Mouse (Mus musculus): Measurements from ENCODE around the gene 4931422A03Rik. TPM values are rescaled to one million over a fixed set of nuclear protein-coding genes. Genes with fewer than 3 reads are reported as not detected.

4931422A03Rik gene
- polyA plus RNA-seq, 1 experiment, result 0.19 TPM

DNA sequence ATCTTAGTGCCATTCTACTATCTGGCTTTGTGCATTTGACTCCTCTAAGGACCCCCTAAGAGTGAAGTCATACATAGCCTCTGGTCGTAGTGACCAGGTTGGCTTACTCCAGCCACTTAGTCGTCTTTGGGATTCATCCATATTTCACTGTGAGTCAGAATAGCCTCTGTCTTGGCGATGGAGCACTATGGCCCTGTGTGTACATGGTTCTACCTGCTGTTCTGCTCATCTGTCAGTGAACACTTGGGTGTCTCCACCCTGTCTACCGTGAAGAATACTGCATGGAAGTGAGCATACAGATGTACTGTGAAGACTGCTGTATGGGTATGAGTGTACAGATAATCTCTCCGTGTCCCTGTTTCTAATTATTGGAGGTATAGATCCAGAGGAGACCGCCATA is 68.6 kb downstream of the 4931422A03Rik start:
- TF ChIP-seq E2F4 (IDR thresholded peaks at IDR 0.05; ENCODE audit: insufficient read depth), result no peak
- TF ChIP-seq CEBPB (IDR thresholded peaks at IDR 0.05; ENCODE audit: insufficient read depth, poor library complexity, severe bottlenecking), result no peak
- TF ChIP-seq USF1 (IDR thresholded peaks at IDR 0.05; ENCODE audit: low read depth), result no peak
- TF ChIP-seq MAX (IDR thresholded peaks at IDR 0.05; ENCODE audit: low read depth), result no peak
- TF ChIP-seq SRF (IDR thresholded peaks at IDR 0.05; ENCODE audit: control insufficient read depth, insufficient read length, low read depth), result no peak
- no peak for TF ChIP-seq MYOD1 (IDR thresholded peaks at IDR 0.05; ENCODE audit: control insufficient read depth in 1 of 3, insufficient read length in 2 of 3, low read depth in 2 of 3)
- no peak for TF ChIP-seq POLR2AphosphoS2 (IDR thresholded peaks at IDR 0.05; ENCODE audit: insufficient read length, low read depth)
- no peak for TF ChIP-seq MYOG (IDR thresholded peaks at IDR 0.05; ENCODE audit: control insufficient read depth in 1 of 3, insufficient read depth in 1 of 3, insufficient read length in 2 of 3, low read depth in 2 of 3)
- no peak for TF ChIP-seq POLR2A (IDR thresholded peaks at IDR 0.05; ENCODE audit: insufficient read length, low read depth)
- TF ChIP-seq TCF3 (IDR thresholded peaks at IDR 0.05; ENCODE audit: insufficient read length, low read depth), result no peak
- no peak for TF ChIP-seq TCF12 (IDR thresholded peaks at IDR 0.05; ENCODE audit: insufficient read depth, poor library complexity, severe bottlenecking)
- no peak for TF ChIP-seq REST (IDR thresholded peaks at IDR 0.05; ENCODE audit: insufficient read depth, insufficient read length)
- Histone ChIP-seq H3K36me3 (ENCODE audit: control insufficient read depth, insufficient read depth) (no peaks in the 10 kb centered on the region), H3K4me2 (ENCODE audit: low read depth) (no peak overlapping the region), H3K4me3 (no peak overlapping the region), H3K79me2 (ENCODE audit: control insufficient read depth, insufficient read depth) (no peaks in the 10 kb centered on the region), H3K27me3 (ENCODE audit: control insufficient read depth, insufficient read depth, insufficient read length) (peaks cover 60% of the 10 kb centered on the region), H3ac (ENCODE audit: control insufficient read depth, insufficient read length) (no peak overlapping the region)

DNA sequence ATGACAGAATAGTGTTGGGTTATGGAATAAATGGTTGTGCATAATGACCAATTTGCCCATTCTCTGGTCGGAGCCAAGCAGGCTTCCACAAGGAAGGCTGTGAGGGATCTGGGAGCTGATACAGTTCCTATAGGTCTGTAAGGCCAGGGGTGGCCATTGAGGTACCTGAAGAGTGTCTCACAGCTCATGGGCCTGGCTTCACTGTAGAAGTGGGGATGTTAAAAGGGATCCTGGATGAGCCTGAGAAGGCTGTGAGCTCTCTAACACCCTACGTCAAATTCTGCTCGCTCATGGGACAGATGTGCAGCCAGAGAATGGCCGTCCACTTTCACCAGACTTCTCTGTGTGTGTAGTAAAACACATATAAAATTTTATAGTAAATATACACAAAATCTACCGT is 69.1 kb downstream of the 4931422A03Rik start:
- Histone ChIP-seq H3K27me3 (ENCODE audit: control insufficient read depth, insufficient read depth, insufficient read length) (peaks cover 63% of the 10 kb centered on the region), H3K79me2 (ENCODE audit: control insufficient read depth, insufficient read depth) (no peaks in the 10 kb centered on the region), H3K4me2 (ENCODE audit: low read depth) (no peak overlapping the region), H3K36me3 (ENCODE audit: control insufficient read depth, insufficient read depth) (no peaks in the 10 kb centered on the region), H3ac (ENCODE audit: control insufficient read depth, insufficient read length) (no peak overlapping the region), H3K4me3 (no peak overlapping the region)
- no peak for TF ChIP-seq POLR2AphosphoS2 (IDR thresholded peaks at IDR 0.05; ENCODE audit: insufficient read length, low read depth)
- no peak for TF ChIP-seq MAX (IDR thresholded peaks at IDR 0.05; ENCODE audit: low read depth)
- no peak for TF ChIP-seq CEBPB (IDR thresholded peaks at IDR 0.05; ENCODE audit: insufficient read depth, poor library complexity, severe bottlenecking)
- no peak for TF ChIP-seq REST (IDR thresholded peaks at IDR 0.05; ENCODE audit: insufficient read depth, insufficient read length)
- TF ChIP-seq SRF (IDR thresholded peaks at IDR 0.05; ENCODE audit: control insufficient read depth, insufficient read length, low read depth), result no peak
- no peak for TF ChIP-seq POLR2A (IDR thresholded peaks at IDR 0.05; ENCODE audit: insufficient read length, low read depth)
- TF ChIP-seq TCF12 (IDR thresholded peaks at IDR 0.05; ENCODE audit: insufficient read depth, poor library complexity, severe bottlenecking), result no peak
- no peak for TF ChIP-seq MYOG (IDR thresholded peaks at IDR 0.05; ENCODE audit: control insufficient read depth in 1 of 3, insufficient read depth in 1 of 3, insufficient read length in 2 of 3, low read depth in 2 of 3)
- no peak for TF ChIP-seq MYOD1 (IDR thresholded peaks at IDR 0.05; ENCODE audit: control insufficient read depth in 1 of 3, insufficient read length in 2 of 3, low read depth in 2 of 3)
- TF ChIP-seq USF1 (IDR thresholded peaks at IDR 0.05; ENCODE audit: low read depth), result no peak
- no peak for TF ChIP-seq E2F4 (IDR thresholded peaks at IDR 0.05; ENCODE audit: insufficient read depth)
- no peak for TF ChIP-seq TCF3 (IDR thresholded peaks at IDR 0.05; ENCODE audit: insufficient read length, low read depth)

DNA sequence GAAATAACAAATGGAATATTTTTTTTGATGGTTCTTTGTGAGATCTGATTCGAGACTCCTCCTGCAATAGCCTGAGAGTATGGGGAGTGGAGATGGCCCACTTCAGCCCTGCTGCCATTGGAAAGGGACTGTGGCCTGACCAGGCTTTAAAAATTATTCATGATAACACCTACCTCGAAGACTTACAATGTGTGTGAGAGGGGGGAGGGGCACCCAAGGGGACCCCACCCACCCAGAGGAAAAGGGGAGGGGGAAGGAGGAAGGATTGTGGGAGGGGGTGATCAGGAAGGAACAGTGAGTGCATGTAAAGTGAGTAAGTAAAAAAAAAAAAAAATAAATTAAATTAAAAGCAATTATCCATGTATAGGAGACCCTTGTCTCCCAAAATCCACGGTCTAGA is 69.5 kb downstream of the 4931422A03Rik start:
- H3K79me2 ChIP-seq (ENCODE audit: control insufficient read depth, insufficient read depth), result no peaks in the 10 kb centered on the region
- no peak overlapping the region for H3K4me3 ChIP-seq
- TF ChIP-seq CEBPB (IDR thresholded peaks at IDR 0.05; ENCODE audit: insufficient read depth, poor library complexity, severe bottlenecking) (no peak), POLR2AphosphoS2 (IDR thresholded peaks at IDR 0.05; ENCODE audit: insufficient read length, low read depth) (no peak), TCF3 (IDR thresholded peaks at IDR 0.05; ENCODE audit: insufficient read length, low read depth) (no peak), MAX (IDR thresholded peaks at IDR 0.05; ENCODE audit: low read depth) (no peak), E2F4 (IDR thresholded peaks at IDR 0.05; ENCODE audit: insufficient read depth) (no peak), POLR2A (IDR thresholded peaks at IDR 0.05; ENCODE audit: insufficient read length, low read depth) (no peak), SRF (IDR thresholded peaks at IDR 0.05; ENCODE audit: control insufficient read depth, insufficient read length, low read depth) (no peak), MYOG (IDR thresholded peaks at IDR 0.05; ENCODE audit: control insufficient read depth in 1 of 3, insufficient read depth in 1 of 3, insufficient read length in 2 of 3, low read depth in 2 of 3) (no peak), MYOD1 (IDR thresholded peaks at IDR 0.05; ENCODE audit: control insufficient read depth in 1 of 3, insufficient read length in 2 of 3, low read depth in 2 of 3) (no peak), TCF12 (IDR thresholded peaks at IDR 0.05; ENCODE audit: insufficient read depth, poor library complexity, severe bottlenecking) (no peak), USF1 (IDR thresholded peaks at IDR 0.05; ENCODE audit: low read depth) (no peak), REST (IDR thresholded peaks at IDR 0.05; ENCODE audit: insufficient read depth, insufficient read length) (no peak)
- H3K4me2 ChIP-seq (ENCODE audit: low read depth), result no peak overlapping the region
- H3ac ChIP-seq (ENCODE audit: control insufficient read depth, insufficient read length), result no peak overlapping the region
- H3K36me3 ChIP-seq (ENCODE audit: control insufficient read depth, insufficient read depth), result no peaks in the 10 kb centered on the region
- peaks cover 67% of the 10 kb centered on the region for H3K27me3 ChIP-seq (ENCODE audit: control insufficient read depth, insufficient read depth, insufficient read length)

DNA sequence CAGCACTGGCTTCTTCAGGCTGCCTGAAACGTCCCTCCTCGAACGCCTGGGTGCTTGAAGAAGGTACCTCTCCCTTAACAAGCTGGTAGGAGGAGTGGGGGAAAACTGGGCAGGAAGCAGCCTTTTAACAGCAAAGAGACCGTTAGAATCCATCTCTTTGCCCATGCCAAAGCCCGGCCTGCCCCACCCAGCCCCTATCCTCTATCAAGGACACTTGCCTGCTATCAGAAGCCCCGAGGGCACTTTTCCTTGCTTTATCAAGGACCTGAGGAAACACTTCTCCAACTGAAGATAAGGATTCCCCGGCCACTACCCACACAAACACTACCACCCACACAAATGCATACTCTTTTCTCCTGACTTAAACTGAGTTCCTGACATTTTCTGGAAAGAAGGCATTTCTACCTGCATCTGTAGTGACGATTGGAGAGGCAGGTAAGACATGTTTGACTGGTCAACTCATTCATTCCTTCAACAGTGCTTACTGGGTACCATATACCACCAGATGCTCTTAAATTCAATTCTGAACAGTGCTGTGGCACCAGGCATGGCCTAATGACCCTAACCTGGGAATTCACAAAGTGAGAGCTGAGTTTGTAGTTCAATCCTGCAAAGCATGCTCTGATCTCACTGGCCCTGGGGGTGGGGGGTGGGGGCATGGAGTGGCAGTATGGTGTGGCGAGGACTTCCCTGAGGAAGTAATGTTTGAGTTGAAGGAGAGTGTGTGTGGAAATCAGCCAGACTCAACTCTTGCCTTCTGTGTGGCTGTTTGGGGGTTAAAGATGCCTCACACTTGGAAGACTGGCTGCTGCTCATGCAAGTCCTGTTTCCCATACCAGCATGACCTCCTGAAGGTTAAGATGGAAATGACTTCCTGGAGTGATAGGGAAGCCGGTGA is 70.3 kb downstream of the 4931422A03Rik start, which contains the start of gene Lmo2:
Gene Lmo2, plus strand, starts transcription at position 338 of the 898 bp plus-strand sequence.
- H3K27me3 ChIP-seq (ENCODE audit: control insufficient read depth, insufficient read depth, insufficient read length), result peaks cover 73% of the 10 kb centered on the region
- no peak within 1 kb of the TSS for H3K4me3 ChIP-seq
- no peaks in the 10 kb centered on the region for H3K36me3 ChIP-seq (ENCODE audit: control insufficient read depth, insufficient read depth)
- TF ChIP-seq SRF (IDR thresholded peaks at IDR 0.05; ENCODE audit: control insufficient read depth, insufficient read length, low read depth) (no peak), E2F4 (IDR thresholded peaks at IDR 0.05; ENCODE audit: insufficient read depth) (no peak), POLR2AphosphoS2 (IDR thresholded peaks at IDR 0.05; ENCODE audit: insufficient read length, low read depth) (no peak), TCF12 (IDR thresholded peaks at IDR 0.05; ENCODE audit: insufficient read depth, poor library complexity, severe bottlenecking) (no peak), TCF3 (IDR thresholded peaks at IDR 0.05; ENCODE audit: insufficient read length, low read depth) (no peak), REST (IDR thresholded peaks at IDR 0.05; ENCODE audit: insufficient read depth, insufficient read length) (no peak), MAX (IDR thresholded peaks at IDR 0.05; ENCODE audit: low read depth) (no peak), CEBPB (IDR thresholded peaks at IDR 0.05; ENCODE audit: insufficient read depth, poor library complexity, severe bottlenecking) (no peak), POLR2A (IDR thresholded peaks at IDR 0.05; ENCODE audit: insufficient read length, low read depth) (no peak), USF1 (IDR thresholded peaks at IDR 0.05; ENCODE audit: low read depth) (no peak), MYOG (IDR thresholded peaks at IDR 0.05; ENCODE audit: control insufficient read depth in 1 of 3, insufficient read depth in 1 of 3, insufficient read length in 2 of 3, low read depth in 2 of 3) (no peak), MYOD1 (IDR thresholded peaks at IDR 0.05; ENCODE audit: control insufficient read depth in 1 of 3, insufficient read length in 2 of 3, low read depth in 2 of 3) (no peak)
- H3K79me2 ChIP-seq (ENCODE audit: control insufficient read depth, insufficient read depth), result no peaks in the 10 kb centered on the region
- H3ac ChIP-seq (ENCODE audit: control insufficient read depth, insufficient read length), result no peak within 1 kb of the TSS
- H3K4me2 ChIP-seq (ENCODE audit: low read depth), result no peak within 1 kb of the TSS

Data from myocyte (in vitro differentiated cells).